Mouse (Mus musculus) limb, embryonic 15.5 days (tissue): ENCODE measurements at regions not wholly inside any gene's neighbourhood (a gene's known extent, or its start where the extent isn't known, plus 50 kb on each side); places are given as distances from the start of the nearest gene placed in this dataset.

ENCODE experiments used
- ATAC-seq: fragments of 200-750 bp; cut with Nextera tagmentation; 2 replicates; pipeline ENCODE4 v1.8.0; 2017; ENCODE audit warnings: low read depth, moderate TSS enrichment; ENCODE audit not compliant: insufficient number of reproducible peaks, low FRiP score, low TSS enrichment
- H3K27ac ChIP-seq: fragments of 300-500 bp; sonication (generic); 2 replicates; pipeline ENCODE4 v1.5.1; 2015; ENCODE audit warnings: moderate library complexity, mild to moderate bottlenecking, inconsistent platforms
- H3K27me3 ChIP-seq: fragments of 300-500 bp; sonication (generic); 2 replicates; pipeline ENCODE4 v1.6.1; 2015; ENCODE audit warnings: inconsistent platforms
- H3K36me3 ChIP-seq: fragments of 300-500 bp; sonication (generic); 2 replicates; pipeline ENCODE4 v1.6.1; 2015; ENCODE audit warnings: inconsistent platforms
- H3K4me1 ChIP-seq: fragments of 300-500 bp; sonication (generic); 2 replicates; pipeline ENCODE4 v1.6.1; 2015; ENCODE audit warnings: inconsistent platforms
- H3K4me2 ChIP-seq: fragments of 300-500 bp; sonication (generic); 2 replicates; pipeline ENCODE4 v1.6.1; 2015; ENCODE audit warnings: mild to moderate bottlenecking, inconsistent platforms
- H3K4me3 ChIP-seq: fragments of 300-500 bp; sonication (generic); 2 replicates; pipeline ENCODE4 v1.5.1; 2015; ENCODE audit warnings: mild to moderate bottlenecking, inconsistent platforms
- H3K9ac ChIP-seq: fragments of 300-500 bp; sonication (generic); 2 replicates; pipeline ENCODE4 v1.6.1; 2015; ENCODE audit warnings: inconsistent platforms
- H3K9me3 ChIP-seq: fragments of 300-500 bp; sonication (generic); 2 replicates; pipeline ENCODE4 v1.6.1; 2016; ENCODE audit warnings: inconsistent platforms
- WGBS: fragments of 180-500 bp; shearing (Covaris S2); methylation state at CpG from one replicate; pipeline ENCODE4 v1.1.7; 2015; 5-methylcytosine and 5-hydroxymethylcytosine counted together

DNA sequence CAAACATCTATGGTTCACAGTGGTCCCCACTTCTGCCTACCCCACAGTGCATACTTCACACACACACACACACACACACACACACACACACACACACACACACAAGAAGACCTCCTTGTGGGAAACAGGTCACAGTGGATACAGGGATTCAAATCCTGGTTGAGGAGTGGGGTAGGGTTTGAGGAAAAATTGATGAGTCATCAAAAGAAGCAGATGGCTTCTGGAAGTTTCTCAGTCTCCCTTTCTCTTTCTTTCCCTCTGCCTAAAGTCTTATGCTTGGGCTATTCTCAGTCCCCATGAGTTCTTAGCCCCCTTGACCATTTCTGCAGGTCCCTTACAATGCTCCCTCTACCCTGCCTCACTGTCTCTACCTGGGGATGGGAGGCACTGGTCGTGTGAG, 56.4 kb downstream of the Rassf10 start:
- WGBS = 82% methylated on average over 1 of the region's 1 CpGs
- no peak overlapping the region for H3K4me2 ChIP-seq
- no peaks in the 10 kb centered on the region for H3K27me3 ChIP-seq
- H3K36me3 ChIP-seq = no peaks in the 10 kb centered on the region
- no peaks in the 10 kb centered on the region for H3K4me1 ChIP-seq
- no peak for ATAC-seq
- H3K9ac ChIP-seq = no peak overlapping the region
- H3K4me3 ChIP-seq = no peak overlapping the region
- no peak overlapping the region for H3K27ac ChIP-seq
- no peaks in the 10 kb centered on the region for H3K9me3 ChIP-seq

DNA sequence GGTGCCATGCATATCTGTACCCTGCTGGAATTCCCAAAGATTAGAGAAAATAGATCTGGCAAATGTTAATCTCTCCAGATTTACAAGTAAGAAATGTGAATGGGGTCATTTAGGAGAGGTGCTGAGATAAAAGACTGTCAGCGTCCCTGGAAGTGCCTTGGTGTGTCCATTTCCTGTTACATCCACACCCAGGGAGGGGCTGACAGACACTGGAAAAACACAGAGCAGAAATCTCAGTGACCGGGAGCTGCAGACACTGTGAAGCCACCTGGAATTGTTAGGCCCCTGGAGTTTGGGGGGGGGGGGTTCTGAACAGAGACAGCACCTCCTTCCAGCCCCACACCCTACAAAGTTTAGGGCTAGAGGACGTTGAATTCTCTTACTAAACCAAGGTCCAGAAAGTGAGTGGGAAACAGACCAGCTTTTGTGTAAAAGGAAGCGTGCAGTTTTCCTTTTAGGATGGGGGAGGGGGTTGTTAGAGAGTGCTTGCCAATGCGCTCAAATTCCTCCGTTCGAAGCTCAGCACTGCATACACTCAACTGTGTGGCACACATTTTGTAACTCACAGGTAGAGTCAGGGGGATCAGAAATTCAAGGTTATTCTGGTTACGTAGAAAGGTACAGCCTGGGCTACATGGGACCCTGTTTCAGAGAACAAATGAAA, 63.5 kb downstream of the Rassf10 start:
- Histone ChIP-seq H3K27me3 (no peaks in the 10 kb centered on the region), H3K9ac (no peak overlapping the region), H3K36me3 (no peaks in the 10 kb centered on the region), H3K9me3 (no peaks in the 10 kb centered on the region), H3K4me2 (no peak overlapping the region), H3K4me3 (no peak overlapping the region), H3K27ac (no peak overlapping the region), H3K4me1 (no peaks in the 10 kb centered on the region)
- no peak for ATAC-seq
- WGBS = 29% methylated on average over 8 of the region's 8 CpGs

DNA sequence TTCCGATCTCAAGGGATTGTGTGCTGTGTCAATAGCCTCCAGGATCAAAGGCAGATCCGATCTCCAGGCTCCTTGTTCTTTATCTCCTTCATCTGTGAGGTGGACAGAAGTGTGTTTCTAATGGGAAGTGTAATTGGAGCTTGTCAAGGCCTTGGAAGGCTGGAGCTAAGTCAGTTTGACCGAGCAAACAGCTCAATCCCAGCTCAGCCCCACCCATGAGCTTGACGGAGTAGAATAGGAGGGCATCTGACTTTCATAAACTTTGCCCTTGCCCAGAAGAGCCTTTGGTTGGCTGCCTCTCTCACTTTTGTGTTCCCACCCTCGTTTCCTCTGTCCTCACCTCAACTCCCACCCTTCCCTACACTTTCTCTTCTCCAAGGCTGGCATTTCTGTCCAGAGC, 67.7 kb downstream of the Rassf10 start:
- Histone ChIP-seq H3K4me1 (no peaks in the 10 kb centered on the region), H3K9me3 (no peaks in the 10 kb centered on the region), H3K27me3 (no peaks in the 10 kb centered on the region), H3K9ac (no peak overlapping the region), H3K4me3 (no peak overlapping the region), H3K36me3 (no peaks in the 10 kb centered on the region), H3K4me2 (no peak overlapping the region), H3K27ac (no peak overlapping the region)
- WGBS = 34% methylated on average over 5 of the region's 5 CpGs
- no peak for ATAC-seq

GRCm38 (mm10) chr7:113022516-113022915, 68.8 kb downstream of the Rassf10 start:
- ATAC-seq = no peak
- H3K27ac ChIP-seq = no peak overlapping the region
- no peaks in the 10 kb centered on the region for H3K36me3 ChIP-seq
- no peak overlapping the region for H3K4me2 ChIP-seq
- no peak overlapping the region for H3K4me3 ChIP-seq
- WGBS = 37% methylated on average over 2 of the region's 2 CpGs
- no peaks in the 10 kb centered on the region for H3K4me1 ChIP-seq
- H3K9ac ChIP-seq = no peak overlapping the region
- no peaks in the 10 kb centered on the region for H3K27me3 ChIP-seq
- no peaks in the 10 kb centered on the region for H3K9me3 ChIP-seq

- H3K27me3 ChIP-seq = no peaks in the 10 kb centered on the region
- no peak overlapping the region for H3K4me2 ChIP-seq
- no peaks in the 10 kb centered on the region for H3K36me3 ChIP-seq
- no peaks in the 10 kb centered on the region for H3K9me3 ChIP-seq
- 76% methylated on average over 1 of the region's 1 CpGs for WGBS
- H3K4me1 ChIP-seq = no peaks in the 10 kb centered on the region
- H3K9ac ChIP-seq = no peak overlapping the region
- H3K4me3 ChIP-seq = no peak overlapping the region
- H3K27ac ChIP-seq = no peak overlapping the region
- ATAC-seq = no peak
Observed at GRCm38 (mm10) chr7:113025758-113026157, 72.0 kb downstream of the Rassf10 start.

GRCm38 (mm10) chr7:113026290-113027075, 72.7 kb downstream of the Rassf10 start:
- Histone ChIP-seq H3K36me3 (no peaks in the 10 kb centered on the region), H3K27me3 (no peaks in the 10 kb centered on the region), H3K4me2 (no peak overlapping the region), H3K9me3 (no peaks in the 10 kb centered on the region), H3K27ac (no peak overlapping the region), H3K4me3 (no peak overlapping the region), H3K4me1 (no peaks in the 10 kb centered on the region), H3K9ac (no peak overlapping the region)
- 84% methylated on average over 10 of the region's 10 CpGs for WGBS
- ATAC-seq = no peak

GRCm38 (mm10) chr7:113027125-113027801, 73.5 kb downstream of the Rassf10 start:
- H3K4me2 ChIP-seq = no peak overlapping the region
- no peak overlapping the region for H3K4me3 ChIP-seq
- no peaks in the 10 kb centered on the region for H3K9me3 ChIP-seq
- ATAC-seq = no peak
- no peak overlapping the region for H3K9ac ChIP-seq
- no peak overlapping the region for H3K27ac ChIP-seq
- no peaks in the 10 kb centered on the region for H3K27me3 ChIP-seq
- WGBS = 68% methylated on average over 5 of the region's 5 CpGs
- no peaks in the 10 kb centered on the region for H3K4me1 ChIP-seq
- H3K36me3 ChIP-seq = no peaks in the 10 kb centered on the region

GRCm38 (mm10) chr7:113030053-113030752, 76.4 kb downstream of the Rassf10 start:
- Histone ChIP-seq H3K4me2 (no peak overlapping the region), H3K36me3 (no peaks in the 10 kb centered on the region), H3K4me1 (no peaks in the 10 kb centered on the region), H3K9ac (no peak overlapping the region), H3K9me3 (no peaks in the 10 kb centered on the region), H3K4me3 (no peak overlapping the region), H3K27me3 (no peaks in the 10 kb centered on the region), H3K27ac (no peak overlapping the region)
- no peak for ATAC-seq
- WGBS = 62% methylated on average over 5 of the region's 5 CpGs

- no peaks in the 10 kb centered on the region for H3K36me3 ChIP-seq
- ATAC-seq = no peak
- H3K27me3 ChIP-seq = no peaks in the 10 kb centered on the region
- H3K4me2 ChIP-seq = no peak overlapping the region
- no peak overlapping the region for H3K27ac ChIP-seq
- no peaks in the 10 kb centered on the region for H3K4me1 ChIP-seq
- no peak overlapping the region for H3K9ac ChIP-seq
- H3K4me3 ChIP-seq = no peak overlapping the region
- 85% methylated on average over 4 of the region's 4 CpGs for WGBS
- no peaks in the 10 kb centered on the region for H3K9me3 ChIP-seq
Observed at GRCm38 (mm10) chr7:113035751-113036150, 82.0 kb downstream of the Rassf10 start.

DNA sequence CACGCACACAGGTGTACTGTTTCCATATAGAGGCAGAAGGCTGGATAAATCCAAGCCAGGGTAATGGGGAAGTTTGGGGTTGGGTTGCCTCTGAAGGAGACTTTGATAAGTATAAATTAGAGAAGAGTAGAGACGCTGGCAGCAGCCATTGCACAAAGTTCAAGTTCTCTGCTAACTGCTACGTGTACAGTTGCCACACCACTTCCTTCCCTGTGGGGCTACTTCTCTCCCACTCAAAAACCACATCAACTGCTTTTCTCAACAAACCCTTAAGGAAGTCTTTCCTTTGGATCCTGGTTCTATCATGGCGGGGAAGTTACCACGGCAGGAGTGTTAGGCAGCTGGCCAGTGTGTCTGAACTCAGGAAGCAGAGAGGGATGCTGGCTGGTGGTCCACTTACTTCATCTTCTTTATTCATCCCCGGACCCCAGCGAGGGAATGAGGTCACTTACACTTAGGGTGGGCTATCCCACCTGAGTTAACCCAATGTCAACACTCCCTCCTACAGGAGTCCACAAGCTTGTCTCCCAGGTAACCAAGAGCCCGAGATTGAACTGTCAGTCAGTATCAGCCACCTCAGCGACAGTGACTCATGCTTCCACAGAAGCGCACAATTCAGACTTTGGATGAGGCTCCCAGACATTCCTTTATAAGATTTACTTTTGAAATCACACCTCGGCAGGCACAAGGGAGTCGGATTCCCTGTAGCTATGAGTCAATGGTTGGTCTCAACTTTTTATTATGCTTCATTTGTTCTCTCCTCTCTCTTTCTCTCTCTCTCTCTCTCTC, 84.3 kb downstream of the Rassf10 start:
- Histone ChIP-seq H3K27ac (no peak overlapping the region), H3K4me1 (no peaks in the 10 kb centered on the region), H3K36me3 (no peaks in the 10 kb centered on the region), H3K9ac (no peak overlapping the region), H3K4me2 (no peak overlapping the region), H3K9me3 (no peaks in the 10 kb centered on the region), H3K27me3 (no peaks in the 10 kb centered on the region), H3K4me3 (no peak overlapping the region)
- no peak for ATAC-seq
- 71% methylated on average over 12 of the region's 12 CpGs for WGBS

DNA sequence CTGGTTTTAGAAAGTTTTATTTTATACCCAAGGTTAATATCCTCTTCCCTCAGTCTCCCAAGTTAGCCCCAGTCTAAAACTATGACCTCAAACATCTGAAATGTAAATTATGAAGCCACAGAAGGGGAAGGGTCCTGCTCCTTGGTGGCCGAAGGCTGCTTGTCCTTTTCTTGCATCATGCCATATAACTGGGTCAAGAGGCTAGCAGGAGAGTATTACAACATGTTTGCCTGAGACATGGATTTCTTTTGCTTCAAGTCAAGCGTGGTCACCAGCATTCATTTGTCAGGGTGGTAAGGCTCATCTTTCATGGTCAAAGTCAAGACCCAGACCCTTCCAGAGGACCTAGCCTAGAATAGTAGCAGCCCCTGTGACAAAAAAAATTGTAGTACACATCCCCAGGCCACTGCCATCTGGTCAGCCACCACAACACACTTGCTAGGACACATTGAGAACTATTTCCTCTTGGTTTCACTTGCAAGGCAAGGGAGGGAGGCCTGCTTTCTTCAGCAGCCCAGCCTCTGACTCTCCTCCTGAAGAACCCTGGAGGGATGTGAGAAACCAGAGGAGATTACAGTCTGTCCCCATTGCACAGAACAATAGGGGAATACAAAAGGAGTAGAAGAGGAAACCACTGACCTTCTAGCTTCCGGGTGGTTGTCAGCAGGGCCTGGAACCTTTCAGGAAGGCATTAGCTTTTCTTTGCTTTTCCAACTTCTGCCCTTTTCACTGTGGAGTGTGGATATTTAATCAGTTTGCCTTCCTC, 85.3 kb downstream of the Rassf10 start:
- Histone ChIP-seq H3K9me3 (no peaks in the 10 kb centered on the region), H3K4me2 (no peak overlapping the region), H3K27ac (no peak overlapping the region), H3K4me3 (no peak overlapping the region), H3K9ac (no peak overlapping the region), H3K27me3 (no peaks in the 10 kb centered on the region), H3K36me3 (no peaks in the 10 kb centered on the region), H3K4me1 (no peaks in the 10 kb centered on the region)
- WGBS = 72% methylated on average over 3 of the region's 3 CpGs
- ATAC-seq = no peak
